Mouse (Mus musculus): Measurements from ENCODE around the gene Serpina16. TPM values are rescaled to one million over a fixed set of nuclear protein-coding genes. Genes with fewer than 3 reads are reported as not detected.

Gene Serpina16
- polyA plus RNA-seq, 1 experiment from 2014 or later = not detected

DNA sequence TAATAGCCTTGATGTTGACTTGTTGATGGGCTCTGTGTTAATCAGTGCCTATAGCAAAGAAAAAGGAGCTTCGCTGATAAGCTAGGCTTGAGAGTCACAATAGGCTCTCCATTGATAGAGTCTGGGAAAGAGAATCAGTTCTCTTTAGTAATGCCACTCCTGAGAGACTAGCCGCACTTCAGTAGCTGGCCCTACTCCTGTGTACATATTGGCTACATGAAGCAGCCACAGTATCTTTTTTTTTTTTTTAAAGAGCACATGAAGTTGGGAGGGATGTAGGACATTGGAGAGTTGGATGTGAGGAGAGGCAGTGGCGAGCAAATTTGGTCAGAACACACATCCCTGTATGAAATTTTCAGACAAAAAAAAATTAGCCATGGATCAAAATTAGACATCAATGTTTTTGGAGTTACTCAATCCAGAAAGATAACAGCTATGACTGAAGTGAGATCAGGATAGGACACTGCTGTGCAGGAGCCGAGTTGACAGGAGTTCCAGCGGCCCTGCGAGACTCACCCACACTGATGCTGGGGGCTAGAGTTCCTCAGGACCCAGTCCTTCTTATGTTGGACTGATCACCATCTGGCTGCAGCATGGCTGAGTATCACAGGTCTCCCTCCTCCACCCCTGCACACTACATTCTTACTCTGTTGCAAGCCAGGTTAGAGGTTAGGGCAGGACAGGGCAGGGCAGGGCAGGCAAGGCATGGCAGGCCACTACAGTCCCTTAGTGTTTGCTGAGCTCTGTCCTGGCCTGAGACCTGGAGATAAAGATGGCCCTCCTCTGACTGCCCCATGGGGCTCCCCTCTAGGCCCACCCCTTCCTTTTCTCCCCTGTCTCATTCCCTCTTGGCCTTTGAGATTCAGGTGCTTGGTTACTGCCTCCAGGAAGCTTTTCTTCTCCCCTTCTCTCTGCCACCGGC is 20.6 kb downstream of the Serpina16 start:
- H3K4me3 ChIP-seq = no peak overlapping the region
- WGBS = 82% methylated on average over 7 of the region's 7 CpGs
- no peaks in the 10 kb centered on the region for H3K9me3 ChIP-seq
- no peaks in the 10 kb centered on the region for H3K4me1 ChIP-seq
- no peaks in the 10 kb centered on the region for H3K36me3 ChIP-seq
- H3K4me2 ChIP-seq (replicated peaks) = no peak overlapping the region
- no peak for ATAC-seq (ENCODE audit: insufficient number of reproducible peaks, insufficient read depth, low FRiP score, low TSS enrichment)
- H3K9ac ChIP-seq = no peak overlapping the region
- no peak overlapping the region for H3K27ac ChIP-seq
- H3K27me3 ChIP-seq = no peaks in the 10 kb centered on the region

DNA sequence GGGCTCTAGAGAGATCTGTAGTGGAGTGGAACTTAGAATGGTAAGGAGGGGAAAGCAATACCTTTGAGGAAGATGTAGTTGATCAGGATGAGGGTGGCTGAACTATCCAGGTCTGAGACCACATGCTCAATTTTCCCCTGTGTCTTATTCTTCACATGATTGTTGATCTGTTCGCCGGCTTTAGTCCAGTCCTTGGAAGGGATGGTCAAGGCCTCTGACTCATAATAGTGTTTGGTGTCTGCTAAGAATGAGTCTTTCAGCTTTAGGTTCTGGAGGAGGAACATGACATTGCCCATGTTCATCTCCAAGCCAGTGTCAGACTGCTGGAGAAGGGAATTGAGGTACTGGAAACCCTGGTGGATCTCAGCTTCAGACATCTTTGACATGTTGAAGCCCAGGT is 22.1 kb downstream of the Serpina16 start:
- Histone ChIP-seq H3K27me3 (no peaks in the 10 kb centered on the region), H3K4me1 (no peaks in the 10 kb centered on the region), H3K9ac (no peak overlapping the region), H3K9me3 (no peaks in the 10 kb centered on the region), H3K36me3 (no peaks in the 10 kb centered on the region), H3K27ac (no peak overlapping the region), H3K4me2 (replicated peaks) (no peak overlapping the region), H3K4me3 (no peak overlapping the region)
- WGBS = 85% methylated on average over 2 of the region's 2 CpGs
- ATAC-seq (ENCODE audit: insufficient number of reproducible peaks, insufficient read depth, low FRiP score, low TSS enrichment) = no peak

DNA sequence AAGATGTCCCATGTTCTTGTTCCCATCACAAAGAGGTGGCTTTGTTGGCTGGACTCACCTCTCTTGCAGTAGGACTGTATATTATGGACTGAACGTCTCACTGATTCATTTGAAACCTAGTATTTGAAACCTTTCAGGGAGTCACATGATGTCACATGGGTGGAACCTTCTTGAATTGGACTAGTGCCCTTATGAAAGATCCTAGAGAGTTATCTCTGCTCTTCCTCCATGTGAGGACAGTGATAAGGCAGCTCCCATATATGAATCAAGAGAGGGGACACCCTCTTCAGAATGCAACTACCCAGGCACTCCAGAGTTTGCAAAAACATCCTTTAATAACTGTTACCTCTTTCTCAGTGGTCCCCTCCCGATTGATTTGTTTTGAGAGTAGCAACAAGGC is 29.6 kb downstream of the Serpina16 start:
- ATAC-seq (ENCODE audit: insufficient number of reproducible peaks, insufficient read depth, low FRiP score, low TSS enrichment) = no peak
- WGBS = 78% methylated on average over 2 of the region's 2 CpGs
- H3K27ac ChIP-seq = no peak overlapping the region
- H3K9ac ChIP-seq = no peak overlapping the region
- H3K4me2 ChIP-seq (replicated peaks) = no peak overlapping the region
- H3K4me3 ChIP-seq = no peak overlapping the region
- no peaks in the 10 kb centered on the region for H3K9me3 ChIP-seq
- H3K4me1 ChIP-seq = no peaks in the 10 kb centered on the region; the same call in 1 of the 2 replicates
- H3K27me3 ChIP-seq = no peaks in the 10 kb centered on the region
- no peaks in the 10 kb centered on the region for H3K36me3 ChIP-seq

DNA sequence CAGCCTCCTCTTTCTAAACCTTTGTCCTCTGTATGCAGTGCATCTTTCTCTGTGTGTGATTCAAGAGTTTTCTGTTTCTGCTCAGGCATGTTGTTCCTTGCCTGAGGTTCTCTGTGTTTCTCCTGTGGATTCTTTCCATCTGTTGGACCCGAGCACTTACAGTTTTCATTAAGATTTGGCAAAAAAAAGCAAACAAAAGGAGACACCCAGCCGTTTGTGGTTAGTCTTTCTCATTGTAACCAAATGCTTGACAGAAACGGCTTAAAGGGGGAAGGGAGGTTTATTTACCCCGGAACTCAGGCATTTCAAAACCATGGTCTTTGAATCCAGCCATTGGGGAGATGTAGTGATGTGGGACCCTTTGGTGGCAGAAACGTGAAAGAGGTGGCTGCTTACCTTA is 31.3 kb downstream of the Serpina16 start:
- H3K27me3 ChIP-seq = no peaks in the 10 kb centered on the region
- H3K36me3 ChIP-seq = no peaks in the 10 kb centered on the region
- H3K4me2 ChIP-seq (replicated peaks) = no peak overlapping the region
- H3K9ac ChIP-seq = no peak overlapping the region
- no peaks in the 10 kb centered on the region; the same call in 1 of the 2 replicates for H3K4me1 ChIP-seq
- no peaks in the 10 kb centered on the region for H3K9me3 ChIP-seq
- no peak for ATAC-seq (ENCODE audit: insufficient number of reproducible peaks, insufficient read depth, low FRiP score, low TSS enrichment)
- no peak overlapping the region for H3K4me3 ChIP-seq
- WGBS = 23% methylated on average over 5 of the region's 5 CpGs
- 0 out of 2 replicates have a peak overlapping the region, but pooled peaks have one; percentile 50 for H3K27ac ChIP-seq

DNA sequence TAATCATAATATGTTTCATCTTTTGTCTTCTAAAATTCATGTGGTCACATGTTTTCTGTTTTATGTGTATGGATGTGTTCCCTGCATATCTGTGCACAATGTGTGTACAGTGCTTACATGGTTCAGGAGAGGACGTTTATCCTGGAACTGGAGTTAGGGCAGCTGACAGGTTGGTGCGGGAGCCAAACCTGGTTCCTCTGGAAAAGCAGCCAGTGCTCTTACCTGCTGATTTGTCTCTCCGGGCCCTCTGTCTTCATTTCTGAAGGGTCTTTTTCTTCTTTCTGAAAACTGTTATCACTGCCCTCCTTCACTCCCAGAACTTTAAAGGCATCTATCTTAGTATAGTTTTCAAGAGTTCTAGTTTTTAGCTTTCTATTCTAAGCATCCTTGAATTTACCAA is 32.1 kb downstream of the Serpina16 start:
- WGBS = 80% methylated on average over 3 of the region's 3 CpGs
- no peak overlapping the region for H3K9ac ChIP-seq
- no peak overlapping the region for H3K4me3 ChIP-seq
- H3K9me3 ChIP-seq = no peaks in the 10 kb centered on the region
- no peaks in the 10 kb centered on the region for H3K27me3 ChIP-seq
- no peak overlapping the region for H3K27ac ChIP-seq
- no peaks in the 10 kb centered on the region for H3K36me3 ChIP-seq
- no peak overlapping the region for H3K4me2 ChIP-seq (replicated peaks)
- H3K4me1 ChIP-seq = no peaks in the 10 kb centered on the region; the same call in 1 of the 2 replicates
- ATAC-seq (ENCODE audit: insufficient number of reproducible peaks, insufficient read depth, low FRiP score, low TSS enrichment) = no peak

DNA sequence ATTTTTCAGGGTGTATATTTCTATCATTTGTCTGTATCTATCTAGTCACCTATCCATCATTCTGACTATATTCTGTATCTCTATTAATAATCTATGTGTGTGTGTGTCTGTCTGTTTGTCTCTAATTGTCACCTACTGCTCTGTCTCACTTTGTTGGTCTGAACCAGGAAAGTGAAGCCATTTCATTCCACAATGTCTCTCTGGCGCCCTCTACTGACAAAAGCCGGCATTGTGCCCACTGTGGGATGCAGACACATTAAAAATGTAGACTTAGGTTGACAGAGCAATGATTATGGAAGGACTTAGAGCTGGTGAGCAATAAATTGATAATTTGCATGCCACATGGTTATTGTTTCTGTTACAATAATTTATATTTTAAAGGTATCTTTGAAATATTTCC is 32.6 kb downstream of the Serpina16 start:
- no peak overlapping the region for H3K4me3 ChIP-seq
- H3K9ac ChIP-seq = no peak overlapping the region
- no peak overlapping the region for H3K27ac ChIP-seq
- H3K4me1 ChIP-seq = no peaks in the 10 kb centered on the region; the same call in 1 of the 2 replicates
- ATAC-seq (ENCODE audit: insufficient number of reproducible peaks, insufficient read depth, low FRiP score, low TSS enrichment) = no peak
- no peaks in the 10 kb centered on the region for H3K27me3 ChIP-seq
- H3K9me3 ChIP-seq = no peaks in the 10 kb centered on the region
- H3K36me3 ChIP-seq = no peaks in the 10 kb centered on the region
- WGBS = 0% methylated on average over 2 of the region's 2 CpGs
- H3K4me2 ChIP-seq (replicated peaks) = no peak overlapping the region

DNA sequence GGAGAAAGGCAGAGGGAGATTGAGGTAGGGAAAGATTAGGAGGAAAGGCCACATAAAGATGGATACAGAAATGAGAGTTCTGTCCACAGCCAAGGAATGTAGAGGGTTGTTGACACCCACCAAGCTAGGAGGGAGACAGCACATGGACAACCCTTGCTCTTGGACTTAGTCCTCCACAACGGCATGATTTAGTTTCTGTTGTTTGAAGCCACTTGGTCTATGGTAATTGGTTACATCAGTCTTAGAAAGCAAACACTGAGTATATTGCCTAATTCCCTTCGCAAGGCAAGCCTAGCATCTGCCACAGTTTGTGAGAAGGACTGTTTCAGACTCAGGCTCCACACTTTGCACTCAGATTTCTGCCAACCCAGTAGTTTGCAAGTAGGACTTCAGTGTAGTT is 40.1 kb downstream of the Serpina16 start:
- H3K36me3 ChIP-seq = no peaks in the 10 kb centered on the region
- H3K27me3 ChIP-seq = no peaks in the 10 kb centered on the region
- WGBS = 85% methylated on average over 2 of the region's 2 CpGs
- no peak for ATAC-seq (ENCODE audit: insufficient number of reproducible peaks, insufficient read depth, low FRiP score, low TSS enrichment)
- no peak overlapping the region for H3K27ac ChIP-seq
- H3K4me1 ChIP-seq = no peaks in the 10 kb centered on the region
- H3K4me2 ChIP-seq (replicated peaks) = no peak overlapping the region
- no peak overlapping the region for H3K4me3 ChIP-seq
- no peak overlapping the region for H3K9ac ChIP-seq
- no peaks in the 10 kb centered on the region for H3K9me3 ChIP-seq

DNA sequence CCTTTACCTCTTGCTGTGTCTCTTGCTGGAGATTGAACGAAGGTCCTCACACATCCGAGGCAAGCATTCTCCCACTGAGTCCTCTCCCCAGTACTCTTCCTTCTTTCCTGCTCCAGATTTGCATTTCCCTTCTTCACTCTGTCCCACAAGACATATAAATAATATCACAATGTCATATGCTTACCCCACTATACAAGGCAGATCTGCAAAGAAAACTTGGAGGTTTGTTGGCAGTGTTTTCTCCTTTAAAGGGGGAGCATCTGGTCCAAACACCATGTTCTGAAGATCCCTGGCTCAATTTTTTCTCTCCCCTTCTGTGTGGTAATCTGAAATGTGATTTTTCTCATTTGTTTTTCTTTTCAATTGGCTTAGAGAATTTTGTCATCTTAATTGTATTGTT is 41.5 kb downstream of the Serpina16 start:
- 74% methylated on average over 2 of the region's 2 CpGs for WGBS
- Histone ChIP-seq H3K4me1 (no peaks in the 10 kb centered on the region), H3K9me3 (no peaks in the 10 kb centered on the region), H3K27ac (no peak overlapping the region), H3K4me3 (no peak overlapping the region), H3K36me3 (no peaks in the 10 kb centered on the region), H3K4me2 (replicated peaks) (no peak overlapping the region), H3K27me3 (no peaks in the 10 kb centered on the region), H3K9ac (no peak overlapping the region)
- no peak for ATAC-seq (ENCODE audit: insufficient number of reproducible peaks, insufficient read depth, low FRiP score, low TSS enrichment)

DNA sequence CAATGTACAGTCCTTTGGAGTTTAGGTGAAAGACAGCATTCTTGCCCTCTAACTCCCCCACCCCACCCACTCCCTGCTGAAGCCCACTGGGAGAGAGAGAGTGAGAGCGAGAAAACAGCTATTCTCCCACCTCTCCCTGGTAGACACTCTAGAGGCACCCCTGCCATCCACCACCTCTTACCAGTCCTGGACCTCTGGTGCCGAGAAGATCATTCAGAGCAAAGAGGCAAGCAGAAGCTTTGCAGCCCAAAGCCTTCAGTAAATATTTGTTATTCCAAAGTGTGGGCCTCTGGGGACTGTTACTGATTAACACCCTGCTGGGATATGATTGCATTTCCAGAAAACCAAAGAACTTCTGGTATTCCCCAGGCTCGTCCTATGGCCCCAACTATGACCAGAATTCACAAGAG is 44.7 kb downstream of the Serpina16 start, which contains the start of gene Serpina10:
Gene Serpina10, minus strand, starts transcription at position 242 of the 410 bp plus-strand sequence.
- Histone ChIP-seq H3K4me3 (no peak within 1 kb of the TSS), H3K36me3 (no peaks in the 10 kb centered on the region), H3K9ac (no peak within 1 kb of the TSS), H3K27me3 (no peaks in the 10 kb centered on the region), H3K27ac (no peak within 1 kb of the TSS), H3K4me2 (replicated peaks) (no peak within 1 kb of the TSS), H3K4me1 (no peaks in the 10 kb centered on the region), H3K9me3 (no peaks in the 10 kb centered on the region)
- WGBS = 72% methylated on average over 3 of the region's 3 CpGs
- no peak for ATAC-seq (ENCODE audit: insufficient number of reproducible peaks, insufficient read depth, low FRiP score, low TSS enrichment)

Other genes starting within 250 kb of the Serpina16 start
- gene Ifi27, start 241.9 kb downstream of the Serpina16 start, polyA plus RNA-seq (2016; fragmentation: Nextera tagmentation; extraction: Ambion mirVana) = 9.9 and 12.1 TPM in 2 replicates
- gene Ifi27l2a, start 232.5 kb downstream of the Serpina16 start, polyA plus RNA-seq (2016; fragmentation: Nextera tagmentation; extraction: Ambion mirVana) = 1.7 and 2.0 TPM in 2 replicates
- gene Ifi27l2b, start 218.9 kb downstream of the Serpina16 start, polyA plus RNA-seq (2016; fragmentation: Nextera tagmentation; extraction: Ambion mirVana) = not detected in 2 replicates
- gene Ppp4r4, start 143.9 kb downstream of the Serpina16 start, polyA plus RNA-seq (2016; fragmentation: Nextera tagmentation; extraction: Ambion mirVana) = 2.3 and 2.4 TPM in 2 replicates
- gene Serpina10, start 44.7 kb downstream of the Serpina16 start, polyA plus RNA-seq (2016; fragmentation: Nextera tagmentation; extraction: Ambion mirVana) = not detected in 2 replicates
- gene Serpina6, start 18.9 kb downstream of the Serpina16 start, polyA plus RNA-seq (2016; fragmentation: Nextera tagmentation; extraction: Ambion mirVana) = 0.46 and 0.55 TPM in 2 replicates
- gene Serpina1f, start 19.4 kb upstream of the Serpina16 start, polyA plus RNA-seq (2016; fragmentation: Nextera tagmentation; extraction: Ambion mirVana) = not detected in 2 replicates
- not detected in 2 replicates for gene Serpina1d, start 97.5 kb upstream of the Serpina16 start, polyA plus RNA-seq (2016; fragmentation: Nextera tagmentation; extraction: Ambion mirVana)
- gene Serpina1b, start 154.2 kb upstream of the Serpina16 start, polyA plus RNA-seq (2016; fragmentation: Nextera tagmentation; extraction: Ambion mirVana) = 0.18 and 0.31 TPM in 2 replicates
- gene Serpina1a, start 187.4 kb upstream of the Serpina16 start, polyA plus RNA-seq (2016; fragmentation: Nextera tagmentation; extraction: Ambion mirVana) = not detected in 2 replicates
- gene Serpina1c, start 228.7 kb upstream of the Serpina16 start, polyA plus RNA-seq (2016; fragmentation: Nextera tagmentation; extraction: Ambion mirVana) = not detected in 2 replicates